Mouse (Mus musculus) ES-Bruce4 (cell line): Measurements from ENCODE around the gene Tmod1.

Source experiments
- CTCF ChIP-seq: IDR thresholded peaks from one replicate; pipeline ENCODE4 v1.8.1; 2011; ENCODE audit warnings: low read depth, low read length
- POLR2A ChIP-seq: IDR thresholded peaks from one replicate; pipeline ENCODE4 v1.8.1; 2011; ENCODE audit warnings: low read length; ENCODE audit not compliant: insufficient read depth

DNA sequence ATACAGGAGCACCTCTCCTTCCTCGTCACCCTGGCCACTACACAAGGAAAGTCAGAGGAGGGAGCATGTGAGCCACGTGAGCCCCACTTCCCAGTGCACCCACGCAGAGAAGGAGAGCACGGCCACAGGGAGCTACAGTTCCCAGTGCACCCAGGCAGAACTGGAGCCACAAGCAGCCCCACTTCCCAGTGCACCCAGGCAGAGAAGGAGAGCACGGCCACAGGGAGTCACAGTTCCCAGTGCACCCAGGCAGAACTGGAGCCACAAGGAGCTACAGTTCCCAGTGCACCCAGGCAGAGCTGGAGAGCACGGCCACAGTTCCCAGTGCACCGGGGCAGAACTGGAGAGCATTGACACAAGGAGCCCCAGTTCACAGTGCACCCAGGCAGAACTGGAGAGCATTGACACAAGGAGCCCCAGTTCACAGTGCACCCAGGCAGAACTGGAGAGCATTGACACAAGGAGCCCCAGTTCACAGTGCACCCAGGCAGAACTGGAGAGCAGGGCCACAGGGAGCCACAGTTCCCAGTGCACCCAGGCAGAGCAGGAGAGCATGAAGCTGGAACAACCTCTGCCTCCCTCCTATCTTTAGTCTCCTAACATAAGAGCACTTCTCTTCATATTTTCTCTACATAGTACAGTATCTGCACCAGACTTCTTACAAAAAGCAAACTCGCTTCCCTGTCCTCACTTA is 90.7 kb downstream of the Tmod1 start:
- TF ChIP-seq CTCF, result no peak
- no peak for TF ChIP-seq POLR2A
